Mouse (Mus musculus): ENCODE data around the gene Gal3st1. TPM values are rescaled to one million over a fixed set of nuclear protein-coding genes. Genes with fewer than 3 reads are reported as not detected.

Gene Gal3st1
- polyA plus RNA-seq, 1 experiment from 2014 or later: 3.3 TPM

- no peak overlapping the region for H3K4me3 ChIP-seq (ENCODE audit: low read depth, low read length)
- H3K4me1 ChIP-seq (ENCODE audit: control insufficient read depth, insufficient read depth, low read length): peaks cover 4% of the 10 kb centered on the region; the same call in 1 of the 2 replicates
- ATAC-seq (ENCODE audit: low read depth) (no peak), DNase-seq (ENCODE audit: low spot score) (no peak)
- no peak overlapping the region for H3K27ac ChIP-seq (replicated peaks; ENCODE audit: low read depth, low read length)
- no peaks in the 10 kb centered on the region for H3K27me3 ChIP-seq (replicated peaks; ENCODE audit: control insufficient read depth, insufficient read depth, low read length)
- no peaks in the 10 kb centered on the region for H3K9me3 ChIP-seq (ENCODE audit: control insufficient read depth, low read length)
- no peak overlapping the region for H3K9ac ChIP-seq (ENCODE audit: low read depth, low read length)
- no peaks in the 10 kb centered on the region for H3K36me3 ChIP-seq (ENCODE audit: control insufficient read depth, insufficient read depth, low read length)
- WGBS: 29% methylated on average over 1 of the region's 2 CpGs
- no peak overlapping the region for H3K4me2 ChIP-seq (ENCODE audit: low read depth, low read length)
Measured at GRCm38 (mm10) chr11:3960901-3961300, 22.5 kb upstream of the Gal3st1 start.

- Histone ChIP-seq H3K4me2 (ENCODE audit: low read depth, low read length) (no peak overlapping the region), H3K9ac (ENCODE audit: low read depth, low read length) (no peak overlapping the region), H3K27me3 (replicated peaks; ENCODE audit: control insufficient read depth, insufficient read depth, low read length) (no peaks in the 10 kb centered on the region), H3K36me3 (ENCODE audit: control insufficient read depth, insufficient read depth, low read length) (peaks cover 4% of the 10 kb centered on the region; the same call in 1 of the 2 replicates), H3K4me3 (ENCODE audit: low read depth, low read length) (no peak overlapping the region), H3K27ac (replicated peaks; ENCODE audit: low read depth, low read length) (no peak overlapping the region), H3K9me3 (ENCODE audit: control insufficient read depth, low read length) (no peaks in the 10 kb centered on the region), H3K4me1 (ENCODE audit: control insufficient read depth, insufficient read depth, low read length) (peaks cover 4% of the 10 kb centered on the region; the same call in 1 of the 2 replicates)
- DNase-seq (ENCODE audit: low spot score) (no peak), ATAC-seq (ENCODE audit: low read depth) (no peak)
- WGBS: 56% methylated on average over 3 of the region's 3 CpGs
Measured at GRCm38 (mm10) chr11:3961761-3962160, 21.7 kb upstream of the Gal3st1 start.

- H3K9me3 ChIP-seq (ENCODE audit: control insufficient read depth, low read length): no peaks in the 10 kb centered on the region
- H3K27me3 ChIP-seq (replicated peaks; ENCODE audit: control insufficient read depth, insufficient read depth, low read length): no peaks in the 10 kb centered on the region
- no peak for ATAC-seq (ENCODE audit: low read depth)
- DNase-seq (ENCODE audit: low spot score): no peak
- peak overlapping the region; percentile 68 for H3K4me3 ChIP-seq (ENCODE audit: low read depth, low read length)
- H3K27ac ChIP-seq (replicated peaks; ENCODE audit: low read depth, low read length): peak overlapping the region; percentile 69; the same call in 1 of the 2 replicates
- H3K9ac ChIP-seq (ENCODE audit: low read depth, low read length): peak overlapping the region; percentile 79
- H3K4me2 ChIP-seq (ENCODE audit: low read depth, low read length): peak overlapping the region; percentile 88
- peaks cover 12% of the 10 kb centered on the region; the same call in 1 of the 2 replicates for H3K36me3 ChIP-seq (ENCODE audit: control insufficient read depth, insufficient read depth, low read length)
- WGBS: 80% methylated on average over 10 of the region's 10 CpGs
- H3K4me1 ChIP-seq (ENCODE audit: control insufficient read depth, insufficient read depth, low read length): peaks cover 4% of the 10 kb centered on the region; the same call in 1 of the 2 replicates
Measured at GRCm38 (mm10) chr11:3963155-3963554, 20.3 kb upstream of the Gal3st1 start.

- Histone ChIP-seq H3K36me3 (ENCODE audit: control insufficient read depth, insufficient read depth, low read length) (peaks cover 18% of the 10 kb centered on the region), H3K9me3 (ENCODE audit: control insufficient read depth, low read length) (no peaks in the 10 kb centered on the region), H3K4me2 (ENCODE audit: low read depth, low read length) (peak within 1 kb of the TSS; percentile 88), H3K27ac (replicated peaks; ENCODE audit: low read depth, low read length) (peak within 1 kb of the TSS; percentile 69), H3K27me3 (replicated peaks; ENCODE audit: control insufficient read depth, insufficient read depth, low read length) (no peaks in the 10 kb centered on the region), H3K4me3 (ENCODE audit: low read depth, low read length) (peak within 1 kb of the TSS; percentile 68), H3K4me1 (ENCODE audit: control insufficient read depth, insufficient read depth, low read length) (peaks cover 4% of the 10 kb centered on the region; the same call in 1 of the 2 replicates), H3K9ac (ENCODE audit: low read depth, low read length) (peak within 1 kb of the TSS; percentile 79)
- ATAC-seq (ENCODE audit: low read depth) (peak; percentile 96), DNase-seq (ENCODE audit: low spot score) (peak; percentile 95)
- under 1% methylated on average over 31 of the region's 31 CpGs for WGBS
Measured at GRCm38 (mm10) chr11:3963610-3964415, 19.6 kb upstream of the Gal3st1 start, which contains the start of gene Pes1. Gene Pes1 (plus strand): TSS chr11:3963975.

GRCm38 (mm10) chr11:3964416-3965172 is 18.8 kb upstream of the Gal3st1 start:
- 14% methylated on average over 11 of the region's 11 CpGs for WGBS
- H3K27ac ChIP-seq (replicated peaks; ENCODE audit: low read depth, low read length): peak overlapping the region; percentile 69; the same call in 1 of the 2 replicates

GRCm38 (mm10) chr11:3969837-3970236 is 13.6 kb upstream of the Gal3st1 start:
- peaks cover 2% of the 10 kb centered on the region; the same call in 1 of the 2 replicates for H3K4me1 ChIP-seq (ENCODE audit: control insufficient read depth, insufficient read depth, low read length)
- H3K27ac ChIP-seq (replicated peaks; ENCODE audit: low read depth, low read length): no peak overlapping the region
- no peak overlapping the region for H3K4me2 ChIP-seq (ENCODE audit: low read depth, low read length)
- 70% methylated on average over 3 of the region's 3 CpGs for WGBS
- DNase-seq (ENCODE audit: low spot score): no peak
- no peak overlapping the region for H3K4me3 ChIP-seq (ENCODE audit: low read depth, low read length)
- H3K9me3 ChIP-seq (ENCODE audit: control insufficient read depth, low read length): no peaks in the 10 kb centered on the region
- H3K9ac ChIP-seq (ENCODE audit: low read depth, low read length): no peak overlapping the region
- H3K36me3 ChIP-seq (ENCODE audit: control insufficient read depth, insufficient read depth, low read length): peaks cover 78% of the 10 kb centered on the region
- ATAC-seq (ENCODE audit: low read depth): no peak
- no peaks in the 10 kb centered on the region for H3K27me3 ChIP-seq (replicated peaks; ENCODE audit: control insufficient read depth, insufficient read depth, low read length)

More at GRCm38 (mm10) chr11:3964416-3965172, 18.8 kb upstream of the Gal3st1 start:
- Histone ChIP-seq H3K4me3 (ENCODE audit: low read depth, low read length) (peak overlapping the region; percentile 68), H3K27me3 (replicated peaks; ENCODE audit: control insufficient read depth, insufficient read depth, low read length) (no peaks in the 10 kb centered on the region), H3K4me1 (ENCODE audit: control insufficient read depth, insufficient read depth, low read length) (peaks cover 4% of the 10 kb centered on the region; the same call in 1 of the 2 replicates), H3K4me2 (ENCODE audit: low read depth, low read length) (peak overlapping the region; percentile 88), H3K36me3 (ENCODE audit: control insufficient read depth, insufficient read depth, low read length) (peaks cover 25% of the 10 kb centered on the region), H3K9ac (ENCODE audit: low read depth, low read length) (peak overlapping the region; percentile 79), H3K9me3 (ENCODE audit: control insufficient read depth, low read length) (no peaks in the 10 kb centered on the region)
- DNase-seq (ENCODE audit: low spot score) (no peak), ATAC-seq (ENCODE audit: low read depth) (no peak)

GRCm38 (mm10) chr11:3970361-3970760 is 13.1 kb upstream of the Gal3st1 start:
- no peaks in the 10 kb centered on the region for H3K4me1 ChIP-seq (ENCODE audit: control insufficient read depth, insufficient read depth, low read length)
- WGBS: 93% methylated on average over 7 of the region's 7 CpGs
- H3K4me2 ChIP-seq (ENCODE audit: low read depth, low read length): no peak overlapping the region
- no peak overlapping the region for H3K9ac ChIP-seq (ENCODE audit: low read depth, low read length)
- no peaks in the 10 kb centered on the region for H3K27me3 ChIP-seq (replicated peaks; ENCODE audit: control insufficient read depth, insufficient read depth, low read length)
- H3K9me3 ChIP-seq (ENCODE audit: control insufficient read depth, low read length): no peaks in the 10 kb centered on the region
- DNase-seq (ENCODE audit: low spot score): no peak
- peaks cover 83% of the 10 kb centered on the region for H3K36me3 ChIP-seq (ENCODE audit: control insufficient read depth, insufficient read depth, low read length)
- H3K27ac ChIP-seq (replicated peaks; ENCODE audit: low read depth, low read length): no peak overlapping the region
- no peak overlapping the region for H3K4me3 ChIP-seq (ENCODE audit: low read depth, low read length)
- ATAC-seq (ENCODE audit: low read depth): no peak

GRCm38 (mm10) chr11:3973081-3973480 is 10.4 kb upstream of the Gal3st1 start:
- WGBS: 93% methylated on average over 7 of the region's 7 CpGs
- Histone ChIP-seq H3K36me3 (ENCODE audit: control insufficient read depth, insufficient read depth, low read length) (peaks cover 98% of the 10 kb centered on the region), H3K4me3 (ENCODE audit: low read depth, low read length) (no peak overlapping the region), H3K4me2 (ENCODE audit: low read depth, low read length) (no peak overlapping the region), H3K9ac (ENCODE audit: low read depth, low read length) (no peak overlapping the region), H3K9me3 (ENCODE audit: control insufficient read depth, low read length) (no peaks in the 10 kb centered on the region), H3K27ac (replicated peaks; ENCODE audit: low read depth, low read length) (no peak overlapping the region), H3K27me3 (replicated peaks; ENCODE audit: control insufficient read depth, insufficient read depth, low read length) (no peaks in the 10 kb centered on the region), H3K4me1 (ENCODE audit: control insufficient read depth, insufficient read depth, low read length) (no peaks in the 10 kb centered on the region)
- ATAC-seq (ENCODE audit: low read depth) (no peak), DNase-seq (ENCODE audit: low spot score) (no peak)

Data from embryonic facial prominence, embryonic 14.5 days (tissue).